Mouse (Mus musculus) kidney, adult 11 months (tissue): ENCODE measurements around the gene Pygo1.

Experiments
- DNase-seq: peaks from one replicate; pipeline ENCODE4 v3.0.0; 2022

The Pygo1 gene

GRCm38 (mm10) chr9:72936301-72936700 is 10.9 kb downstream of the Pygo1 start:
- no peak for DNase-seq

GRCm38 (mm10) chr9:72943424-72943823 is 18.0 kb downstream of the Pygo1 start:
- DNase-seq: no peak

- no peak for DNase-seq
These were observed 18.8 kb downstream of the Pygo1 start for GRCm38 (mm10) chr9:72944286-72944685.

GRCm38 (mm10) chr9:72947010-72947409 is 21.6 kb downstream of the Pygo1 start:
- DNase-seq: no peak

GRCm38 (mm10) chr9:72949572-72949971 is 24.1 kb downstream of the Pygo1 start:
- no peak for DNase-seq

- DNase-seq: no peak
These were observed 29.3 kb downstream of the Pygo1 start for GRCm38 (mm10) chr9:72954746-72955145.

- DNase-seq: no peak
These were observed 30.1 kb downstream of the Pygo1 start for GRCm38 (mm10) chr9:72955546-72955945.

- DNase-seq: peak; percentile 76
These were observed 33.3 kb downstream of the Pygo1 start, which contains the start of the genes Dyx1c1 and Gm44503 for GRCm38 (mm10) chr9:72958521-72959450. TSS of gene Dyx1c1 (plus strand) at chr9:72958785. TSS of gene Gm44503 (plus strand) at chr9:72958852.

- DNase-seq: peak; percentile 32
These were observed 35.9 kb downstream of the Pygo1 start for GRCm38 (mm10) chr9:72961346-72961745.

- DNase-seq: no peak
These were observed 36.5 kb downstream of the Pygo1 start for GRCm38 (mm10) chr9:72961959-72962358.

- no peak for DNase-seq
These were observed 43.1 kb downstream of the Pygo1 start for GRCm38 (mm10) chr9:72968349-72969061.

GRCm38 (mm10) chr9:72969874-72970273 is 44.4 kb downstream of the Pygo1 start:
- no peak for DNase-seq

- DNase-seq: no peak
These were observed 47.0 kb downstream of the Pygo1 start for GRCm38 (mm10) chr9:72972435-72972834.

- no peak for DNase-seq
These were observed 47.5 kb downstream of the Pygo1 start for GRCm38 (mm10) chr9:72972984-72973383.

- no peak for DNase-seq
These were observed 49.3 kb downstream of the Pygo1 start for GRCm38 (mm10) chr9:72974734-72975133.

GRCm38 (mm10) chr9:72975242-72975641 is 49.8 kb downstream of the Pygo1 start:
- no peak for DNase-seq

GRCm38 (mm10) chr9:72983066-72983465 is 57.6 kb downstream of the Pygo1 start:
- DNase-seq: no peak

GRCm38 (mm10) chr9:72985250-72986220 is 60.1 kb downstream of the Pygo1 start, which contains the start of the genes Ccpg1os and Ccpg1:
TSS of gene Ccpg1os (minus strand) at chr9:72985382.
TSS of gene Ccpg1 (plus strand) at chr9:72985429.
- peak; percentile 98 for DNase-seq

- DNase-seq: no peak
These were observed 62.3 kb downstream of the Pygo1 start for GRCm38 (mm10) chr9:72987703-72988102.

- peak; percentile 32 for DNase-seq
These were observed 63.3 kb downstream of the Pygo1 start for GRCm38 (mm10) chr9:72988706-72989105.

- DNase-seq: no peak
These were observed 66.0 kb downstream of the Pygo1 start for GRCm38 (mm10) chr9:72991420-72991819.

- DNase-seq: no peak
These were observed 67.1 kb downstream of the Pygo1 start for GRCm38 (mm10) chr9:72992576-72992975.
